Mouse (Mus musculus) T-cell, adult 2 months (primary cell): Measurements from ENCODE around the gene Elmo1.

Experiments
- DNase-seq: peaks from one replicate; pipeline ENCODE4 v3.0.0; 2022; ENCODE audit warnings: low spot score

Gene Elmo1

GRCm38 (mm10) chr13:20207126-20207525, 116.7 kb downstream of the Elmo1 start:
- DNase-seq: no peak

DNA sequence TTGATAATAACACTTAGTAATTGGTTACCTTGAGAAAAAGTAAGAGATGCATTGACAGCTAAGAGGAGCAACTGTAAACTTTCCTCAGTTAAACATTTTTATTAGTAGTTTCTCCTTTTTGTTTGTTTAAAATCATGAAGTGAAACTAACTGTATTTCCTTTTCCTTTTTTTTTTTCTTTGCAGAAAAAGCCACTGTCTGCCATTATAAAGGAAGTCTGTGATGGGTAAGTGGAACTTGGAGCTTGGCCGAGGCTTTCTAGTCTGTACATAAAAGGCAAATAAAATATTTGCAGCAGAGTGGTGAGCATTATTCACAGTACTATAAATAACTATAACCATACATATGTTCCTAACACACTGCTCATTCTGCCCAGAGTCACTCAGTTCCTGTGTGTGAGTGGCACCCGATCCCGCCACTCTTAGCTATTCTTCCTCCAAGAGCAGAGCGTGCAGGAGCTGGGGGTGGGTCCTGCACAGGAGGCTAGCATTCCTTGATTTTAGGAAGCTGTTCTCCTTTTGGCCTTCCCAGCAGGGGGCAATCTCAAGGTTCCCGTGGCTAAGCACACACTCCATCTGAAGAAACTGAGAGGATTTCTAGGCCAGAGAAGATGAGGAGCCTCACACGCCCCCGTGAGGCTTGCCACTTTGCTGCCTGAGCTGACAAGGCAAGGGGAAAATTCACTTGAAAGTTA, 117.7 kb downstream of the Elmo1 start:
- no peak for DNase-seq

- DNase-seq: no peak
Measured at GRCm38 (mm10) chr13:20208867-20209266, 118.5 kb downstream of the Elmo1 start.

GRCm38 (mm10) chr13:20211780-20212179, 121.4 kb downstream of the Elmo1 start:
- no peak for DNase-seq

DNA sequence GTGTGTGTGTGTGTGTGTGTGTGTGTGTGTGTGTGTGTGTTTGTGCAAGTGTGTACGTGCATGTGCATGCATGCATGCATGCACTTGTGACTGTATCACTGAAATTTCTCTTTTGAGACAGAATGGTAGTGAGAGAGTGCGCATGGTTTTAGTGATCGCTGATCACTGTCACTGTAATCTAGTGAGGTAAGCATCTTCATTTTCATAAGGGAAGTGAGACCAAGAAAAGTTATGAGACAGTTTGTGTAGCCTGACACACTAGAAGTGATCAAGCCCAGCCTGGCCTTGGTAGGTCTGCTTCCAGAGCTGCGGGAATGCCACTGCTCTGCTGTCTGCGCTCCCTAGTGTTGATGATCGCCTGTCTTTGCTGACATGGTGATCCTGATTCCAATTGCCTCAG, 122.3 kb downstream of the Elmo1 start:
- DNase-seq: no peak

- DNase-seq: no peak
Measured at GRCm38 (mm10) chr13:20213861-20214260, 123.5 kb downstream of the Elmo1 start.

DNA sequence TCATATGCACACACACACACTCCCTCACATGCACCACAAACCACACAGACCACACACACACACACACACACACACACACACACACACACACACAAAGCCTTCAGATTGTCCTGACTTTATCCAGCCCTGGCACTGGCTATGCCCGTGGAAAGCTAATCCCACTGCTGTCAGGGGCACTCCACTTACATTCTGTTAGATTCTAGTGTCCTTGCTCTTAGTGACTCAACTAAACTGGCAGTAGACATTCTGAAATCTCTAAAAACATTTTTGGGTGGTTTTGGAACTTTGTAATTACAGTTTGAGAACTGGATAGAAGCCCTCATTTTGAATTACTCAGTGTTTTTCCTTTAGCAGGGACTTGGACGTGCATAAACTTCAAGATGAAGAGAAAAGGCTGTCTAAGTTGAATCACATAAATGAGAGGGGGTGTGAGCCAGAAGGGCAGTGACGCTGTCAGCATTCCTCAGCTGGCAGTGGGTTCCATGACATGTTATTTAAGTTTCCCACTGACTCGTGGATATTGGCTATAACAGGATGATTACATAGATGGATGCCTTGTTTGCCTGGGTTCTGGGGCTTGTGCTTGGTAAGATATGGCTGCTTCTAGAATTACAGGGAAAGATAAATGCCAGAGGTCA, 127.2 kb downstream of the Elmo1 start:
- DNase-seq: no peak

DNA sequence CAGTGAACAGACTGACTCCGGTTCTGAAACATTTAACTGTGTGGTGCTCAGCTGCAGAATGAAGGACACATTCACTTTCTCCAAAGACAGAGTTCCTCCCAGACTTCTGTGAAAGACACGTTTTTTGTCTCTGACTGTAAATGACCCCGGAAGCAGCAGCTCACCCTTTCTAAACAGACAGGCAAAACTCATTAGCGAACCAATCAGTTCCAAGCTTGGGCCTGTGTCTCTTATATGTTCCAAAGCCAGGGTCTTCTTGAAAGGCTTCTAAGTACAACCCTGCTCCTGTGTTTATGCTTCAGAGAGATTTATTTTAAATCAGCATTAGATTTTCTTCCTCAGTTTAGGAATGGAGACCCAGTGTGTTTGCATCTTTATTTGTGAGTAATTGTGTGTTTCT, 127.7 kb downstream of the Elmo1 start:
- no peak for DNase-seq

GRCm38 (mm10) chr13:20220414-20220813, 130.0 kb downstream of the Elmo1 start:
- DNase-seq: no peak

GRCm38 (mm10) chr13:20227923-20228705, 137.7 kb downstream of the Elmo1 start:
- DNase-seq: no peak

- no peak for DNase-seq
Measured at GRCm38 (mm10) chr13:20231837-20232728, 141.7 kb downstream of the Elmo1 start.

DNA sequence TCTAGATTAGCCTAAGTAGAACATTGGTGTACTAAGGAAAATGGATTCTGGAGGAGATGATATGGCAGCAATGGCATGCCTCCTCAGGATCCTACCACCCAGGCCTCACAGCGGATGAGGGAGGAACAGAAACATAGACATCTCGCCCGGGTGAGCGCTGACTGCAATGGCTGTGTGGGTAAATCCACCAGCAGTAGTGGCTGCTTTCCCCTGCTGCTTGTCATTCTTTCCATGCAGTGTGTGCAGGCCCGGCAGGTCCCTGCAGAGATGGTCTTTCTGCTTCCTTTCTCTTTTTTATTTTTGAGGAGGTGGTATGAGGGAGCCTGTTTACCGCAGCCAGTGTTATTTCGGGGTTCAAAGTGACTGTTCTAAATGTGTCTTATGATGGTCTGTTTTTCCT, 143.3 kb downstream of the Elmo1 start:
- no peak for DNase-seq

- DNase-seq: no peak
Measured at GRCm38 (mm10) chr13:20237615-20238014, 147.2 kb downstream of the Elmo1 start.

- DNase-seq: no peak
Measured at GRCm38 (mm10) chr13:20238146-20238545, 147.8 kb downstream of the Elmo1 start.

GRCm38 (mm10) chr13:20238743-20239142, 148.3 kb downstream of the Elmo1 start:
- DNase-seq: no peak

- DNase-seq: no peak
Measured at GRCm38 (mm10) chr13:20250069-20250668, 159.8 kb downstream of the Elmo1 start.

DNA sequence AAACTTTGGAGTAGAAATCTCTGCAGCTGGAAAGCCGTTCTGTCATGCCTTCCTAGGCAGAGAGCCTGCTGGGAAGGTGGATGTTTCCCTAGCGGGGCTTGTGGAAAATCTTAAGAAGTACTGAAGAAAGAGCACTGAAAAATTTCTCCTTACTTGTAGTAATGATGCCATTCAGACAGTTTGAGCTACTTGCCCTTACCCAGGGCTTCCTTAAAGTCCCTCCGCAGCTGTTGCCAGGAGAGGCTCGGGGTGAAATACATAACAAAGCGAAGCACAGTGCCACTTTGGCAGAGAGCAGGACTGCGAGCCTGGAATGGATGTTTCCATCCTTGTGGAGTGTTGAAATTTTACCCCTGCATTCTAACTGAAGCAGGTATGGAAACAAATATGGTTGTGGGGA, 164.5 kb downstream of the Elmo1 start:
- DNase-seq: no peak

DNA sequence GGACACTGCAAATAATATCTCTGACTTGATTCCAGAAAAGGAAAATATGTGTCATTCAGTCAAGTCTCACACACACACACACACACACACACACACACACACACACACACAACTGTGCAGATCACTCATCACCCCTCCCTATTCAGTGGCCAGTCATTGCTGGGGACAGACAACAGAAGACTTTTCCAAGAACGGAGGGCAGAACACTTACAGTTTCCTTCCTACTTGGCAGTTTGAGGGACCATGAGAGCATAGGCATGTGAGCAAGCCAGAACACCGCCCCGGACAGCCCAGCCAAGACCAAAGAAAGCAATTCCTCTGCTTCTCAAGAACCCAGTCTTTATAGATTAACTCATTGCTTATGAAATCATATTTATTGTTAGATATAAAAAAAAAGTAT, 165.0 kb downstream of the Elmo1 start:
- no peak for DNase-seq

GRCm38 (mm10) chr13:20256613-20257012, 166.2 kb downstream of the Elmo1 start:
- no peak for DNase-seq

GRCm38 (mm10) chr13:20257562-20258525, 167.4 kb downstream of the Elmo1 start:
- DNase-seq: no peak
